Mouse (Mus musculus): ENCODE results near the gene Tac1.
"Not testable (repeated sequence)": the region's sequence is repeated elsewhere in the genome, so short reads cannot be mapped to it uniquely, and the experiment has no call there.

Tac1 gene

DNA sequence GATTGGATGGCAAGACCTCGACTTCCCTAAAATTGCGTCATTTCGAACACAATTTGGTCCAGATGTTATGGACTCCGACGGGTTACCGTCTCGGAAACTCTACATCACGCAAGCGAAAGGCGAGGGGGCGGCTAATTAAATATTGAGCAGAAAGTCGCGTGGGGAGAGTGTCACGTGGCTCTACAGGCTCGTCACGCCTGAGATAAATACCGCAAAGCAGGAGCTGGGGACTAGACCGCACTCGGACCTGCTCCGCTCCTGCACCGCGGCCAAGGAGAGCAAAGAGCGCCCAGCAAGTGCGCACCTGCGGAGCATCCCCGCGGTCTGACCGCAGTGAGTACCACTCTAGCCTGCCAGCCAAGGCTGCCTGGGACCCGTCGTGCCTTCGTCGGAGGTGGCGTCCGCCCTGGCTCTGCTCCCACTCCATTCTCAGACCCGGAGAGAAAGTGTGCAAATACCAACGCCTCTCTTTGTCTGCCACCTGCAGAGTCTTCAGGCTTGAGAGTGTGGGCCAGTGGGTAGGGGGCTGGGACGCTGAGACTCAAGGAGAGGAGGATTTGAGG, at the start of gene Tac1:
TSS of gene Tac1 (plus strand) at position 51 of the 563 bp plus-strand sequence.
- no peak for DNase-seq (ENCODE audit: low read depth, low spot score)

DNA sequence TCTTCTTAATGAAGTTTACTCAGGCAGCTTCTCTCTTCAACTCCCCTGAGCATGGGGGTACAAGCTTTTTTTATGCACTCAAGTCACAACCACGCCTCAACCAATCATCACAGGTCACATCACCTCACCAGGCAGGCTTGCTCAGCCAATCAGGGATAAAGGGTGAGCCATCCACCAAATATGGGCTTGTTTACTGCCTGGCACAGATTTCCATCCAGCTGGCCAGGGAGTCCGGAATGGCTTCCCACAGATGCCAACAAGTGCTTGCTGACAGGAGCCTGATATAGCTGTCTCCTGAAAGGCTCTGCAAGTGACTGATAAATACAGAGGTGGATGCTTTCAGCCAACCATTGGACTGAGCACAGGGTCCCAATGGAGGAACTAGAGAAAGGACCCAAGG, 11.2 kb upstream of the Tac1 start:
- not testable (repeated sequence) for DNase-seq (ENCODE audit: low read depth, low spot score)

GRCm38 (mm10) chr6:7555688-7556476, 1.2 kb downstream of the Tac1 start:
- no peak for DNase-seq (ENCODE audit: low read depth, low spot score)

DNA sequence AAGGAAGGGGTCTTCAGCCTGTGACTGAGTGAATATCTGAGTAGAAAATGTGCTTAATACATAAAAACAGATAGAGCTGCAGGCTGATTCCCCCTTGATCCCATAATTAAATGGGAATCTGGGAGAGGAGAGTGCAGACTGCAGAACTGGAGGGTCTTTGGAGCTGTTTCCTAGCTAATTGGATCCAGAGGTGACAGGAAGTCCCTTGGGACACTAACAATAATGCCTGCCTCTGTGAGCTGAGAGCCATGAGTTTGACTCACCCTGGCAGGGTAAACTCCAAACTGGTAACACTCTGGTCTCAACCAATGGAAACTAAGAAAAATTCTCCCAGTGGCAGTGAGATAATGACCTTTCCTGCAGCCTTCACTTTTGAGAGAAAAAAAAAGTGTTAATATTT, 3.5 kb downstream of the Tac1 start:
- DNase-seq (ENCODE audit: low read depth, low spot score) = no peak

DNA sequence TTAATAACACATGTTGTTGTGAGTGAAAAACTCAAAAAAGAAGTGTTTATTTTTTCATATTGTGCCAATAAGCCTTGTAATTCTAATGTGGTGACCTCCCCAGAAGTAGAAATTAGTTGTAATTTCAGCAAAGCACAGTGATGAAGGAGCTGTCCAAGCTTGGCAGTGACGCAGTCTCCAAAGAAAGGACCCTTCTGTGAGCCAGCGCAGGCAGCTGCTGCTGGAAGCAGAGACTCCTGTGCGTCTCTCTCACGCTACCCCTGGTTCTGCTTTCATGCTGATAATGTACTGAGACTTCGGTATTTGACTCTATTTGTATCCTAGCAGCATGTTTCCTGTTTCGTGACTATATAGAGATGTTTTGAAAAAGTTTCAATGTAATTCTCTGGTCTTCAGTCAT, 7.8 kb downstream of the Tac1 start:
- DNase-seq (ENCODE audit: low read depth, low spot score) = no peak

DNA sequence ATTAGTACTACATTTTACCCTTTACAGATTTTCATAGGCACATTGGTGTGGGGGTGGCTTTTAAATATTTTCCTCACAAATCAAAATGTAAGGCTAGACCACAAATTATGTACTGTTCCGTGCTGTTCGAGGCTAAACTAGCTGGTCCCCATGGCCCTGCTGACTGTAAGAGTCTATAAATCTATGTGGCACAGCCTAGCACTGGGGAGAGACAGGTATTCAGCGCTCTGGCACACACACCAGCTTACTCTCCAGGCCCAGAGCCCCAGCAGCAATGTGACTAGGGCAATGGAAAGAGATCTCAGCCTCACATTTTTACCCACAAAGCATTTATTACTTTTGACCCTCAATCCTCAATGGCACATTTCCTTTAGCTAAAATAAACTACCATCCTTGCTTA, 9.9 kb downstream of the Tac1 start:
- no peak for DNase-seq (ENCODE audit: low read depth, low spot score)

DNA sequence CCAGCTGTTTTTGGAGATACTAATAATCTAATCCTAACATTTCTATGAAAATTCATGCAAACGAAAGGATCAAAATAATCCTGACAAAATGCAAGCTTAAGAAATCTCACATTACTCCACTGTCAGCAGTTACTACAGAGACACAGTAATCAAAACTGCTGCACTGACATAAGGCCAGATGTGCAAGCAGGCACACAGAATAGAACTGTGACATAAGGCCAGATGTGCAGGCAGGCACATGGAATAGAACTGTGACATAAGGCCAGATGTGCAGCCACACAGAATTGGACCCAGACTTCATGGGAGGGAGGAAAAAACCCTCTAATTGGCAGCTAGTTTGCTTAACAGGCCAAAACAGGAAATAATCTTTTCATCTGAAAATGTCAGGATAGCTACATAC, 16.5 kb downstream of the Tac1 start:
- no peak for DNase-seq (ENCODE audit: low read depth, low spot score)

DNA sequence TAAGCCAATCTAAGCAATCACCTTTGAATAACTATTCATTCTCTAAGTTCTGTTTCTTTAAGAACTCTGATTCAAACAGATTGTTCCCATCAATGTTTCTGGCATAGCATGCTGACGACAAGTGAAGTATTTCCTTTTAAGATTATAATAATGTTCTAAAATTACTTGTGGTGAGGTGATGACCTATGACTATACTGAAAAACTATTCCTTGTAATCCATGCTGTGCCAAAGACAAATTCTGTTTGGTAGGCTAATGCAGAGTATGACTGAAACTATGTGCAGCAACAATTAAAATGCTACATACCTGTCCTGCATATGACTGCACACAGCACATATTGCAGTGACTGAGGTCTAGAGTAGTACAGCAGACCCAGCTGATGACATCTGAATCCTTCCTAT, 23.4 kb downstream of the Tac1 start:
- DNase-seq (ENCODE audit: low read depth, low spot score) = no peak

DNA sequence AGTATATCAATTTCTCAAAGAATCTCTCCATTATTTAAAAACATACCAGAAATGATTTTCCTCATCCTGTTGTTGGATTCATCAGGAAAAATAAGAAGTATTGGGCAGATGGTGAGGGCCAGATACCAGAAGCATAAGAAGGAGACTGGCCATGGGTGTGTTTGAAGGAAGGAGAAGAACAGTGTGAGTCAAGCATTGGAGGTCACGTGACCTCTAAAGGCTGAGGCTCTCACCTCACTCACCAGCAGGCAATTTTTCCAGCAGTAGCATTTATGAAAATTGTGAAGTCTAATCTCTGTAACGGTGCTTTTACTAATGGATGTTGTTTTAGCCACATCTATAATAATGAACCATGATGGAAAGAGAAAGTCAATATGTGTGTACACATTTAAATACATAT, 39.8 kb downstream of the Tac1 start:
- no peak for DNase-seq (ENCODE audit: low read depth, low spot score)

DNA sequence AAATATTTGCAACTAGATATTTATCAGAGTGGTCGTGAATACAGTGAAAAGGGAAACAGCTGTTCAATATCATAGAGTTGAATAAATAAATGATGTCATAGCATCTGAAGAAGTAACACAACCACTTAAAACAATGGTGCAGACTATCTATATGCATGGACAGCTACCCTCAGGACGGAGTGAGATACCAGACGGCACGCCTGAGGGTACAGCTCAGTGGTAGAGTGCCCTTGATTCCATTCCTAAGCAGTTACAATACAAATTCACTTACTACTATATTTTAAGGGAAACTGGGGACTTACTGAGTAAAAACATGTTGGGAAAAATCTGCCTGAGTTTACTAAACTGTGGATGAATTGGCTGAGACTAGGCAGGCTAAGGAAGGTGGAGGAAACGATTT, 43.7 kb downstream of the Tac1 start:
- DNase-seq (ENCODE audit: low read depth, low spot score) = no peak

DNA sequence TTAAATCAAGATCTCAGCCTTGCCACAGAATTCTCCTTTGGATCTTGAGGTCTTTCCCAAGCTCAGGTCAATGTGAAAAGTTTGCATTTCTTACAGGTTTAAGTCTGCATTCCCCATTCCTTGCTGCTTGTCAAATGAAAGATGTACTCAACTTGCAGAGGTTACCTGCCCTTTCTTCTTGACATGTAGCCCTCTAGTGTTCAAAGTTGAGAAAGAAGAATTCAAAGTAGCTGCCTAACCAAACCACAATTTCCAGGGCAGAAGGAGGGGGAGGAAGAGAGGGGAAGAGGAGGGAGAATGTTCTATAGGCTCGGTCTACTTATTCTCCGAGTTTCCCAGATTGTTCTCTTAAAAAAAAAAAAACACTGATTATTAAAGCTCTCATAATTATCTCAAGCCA, 45.5 kb downstream of the Tac1 start:
- no peak for DNase-seq (ENCODE audit: low read depth, low spot score)

- no peak for DNase-seq (ENCODE audit: low read depth, low spot score)
These were observed 46.8 kb downstream of the Tac1 start for GRCm38 (mm10) chr6:7601353-7602094.

DNA sequence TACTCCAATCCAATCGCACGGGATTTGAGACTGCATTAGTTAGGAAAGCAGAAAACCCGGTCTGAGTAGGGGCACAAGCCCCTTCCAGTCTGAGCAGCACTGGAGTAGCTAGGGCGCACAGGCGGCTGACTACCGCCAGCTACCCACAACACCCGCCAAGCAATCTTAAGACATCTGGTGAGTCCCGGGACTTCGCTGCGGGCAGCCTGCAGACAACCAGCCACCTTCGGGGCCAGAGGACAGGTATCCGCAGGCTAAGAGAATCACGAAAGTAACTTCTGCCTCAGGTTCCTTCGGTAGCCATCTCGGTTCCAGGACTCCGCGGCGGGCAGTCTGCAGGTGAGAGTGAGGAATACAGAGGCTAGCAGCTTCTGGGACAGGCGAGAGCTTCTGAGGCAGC, 59.0 kb downstream of the Tac1 start:
- DNase-seq (ENCODE audit: low read depth, low spot score) = not testable (repeated sequence)
